Mouse (Mus musculus): ENCODE data around the gene Vmn2r120.
"Not testable (repeated sequence)": the region's sequence is repeated elsewhere in the genome, so short reads cannot be mapped to it uniquely, and the experiment has no call there.

Gene Vmn2r120

GRCm38 (mm10) chr17:57545405-57545804, at the start of gene Vmn2r120:
Vmn2r120 (minus strand) TSS chr17:57545505.
- no peak for DNase-seq (ENCODE audit: inconsistent ontology term)

- not testable (repeated sequence) for DNase-seq (ENCODE audit: inconsistent ontology term)
Measured at GRCm38 (mm10) chr17:57587273-57587672, 42.0 kb upstream of the Vmn2r120 start.

GRCm38 (mm10) chr17:57574075-57574705, 28.9 kb upstream of the Vmn2r120 start:
- no peak for DNase-seq (ENCODE audit: inconsistent ontology term)
